Mouse (Mus musculus): Measurements from ENCODE around the gene Palb2. TPM values are rescaled to one million over a fixed set of nuclear protein-coding genes. Genes with fewer than 3 reads are reported as not detected.

Palb2 gene
- polyA plus RNA-seq (2021; fragmentation: Nextera tagmentation) = 0.40 and 0.46 TPM in 2 replicates
- long read RNA-seq, experiment 1 = 0 reads
- long read RNA-seq, experiment 2, partial matches to known transcripts = 1 of 4 reads
- long read RNA-seq, experiment 2, other reads (novel, unspliced or antisense) = 1 of 4 reads

DNA sequence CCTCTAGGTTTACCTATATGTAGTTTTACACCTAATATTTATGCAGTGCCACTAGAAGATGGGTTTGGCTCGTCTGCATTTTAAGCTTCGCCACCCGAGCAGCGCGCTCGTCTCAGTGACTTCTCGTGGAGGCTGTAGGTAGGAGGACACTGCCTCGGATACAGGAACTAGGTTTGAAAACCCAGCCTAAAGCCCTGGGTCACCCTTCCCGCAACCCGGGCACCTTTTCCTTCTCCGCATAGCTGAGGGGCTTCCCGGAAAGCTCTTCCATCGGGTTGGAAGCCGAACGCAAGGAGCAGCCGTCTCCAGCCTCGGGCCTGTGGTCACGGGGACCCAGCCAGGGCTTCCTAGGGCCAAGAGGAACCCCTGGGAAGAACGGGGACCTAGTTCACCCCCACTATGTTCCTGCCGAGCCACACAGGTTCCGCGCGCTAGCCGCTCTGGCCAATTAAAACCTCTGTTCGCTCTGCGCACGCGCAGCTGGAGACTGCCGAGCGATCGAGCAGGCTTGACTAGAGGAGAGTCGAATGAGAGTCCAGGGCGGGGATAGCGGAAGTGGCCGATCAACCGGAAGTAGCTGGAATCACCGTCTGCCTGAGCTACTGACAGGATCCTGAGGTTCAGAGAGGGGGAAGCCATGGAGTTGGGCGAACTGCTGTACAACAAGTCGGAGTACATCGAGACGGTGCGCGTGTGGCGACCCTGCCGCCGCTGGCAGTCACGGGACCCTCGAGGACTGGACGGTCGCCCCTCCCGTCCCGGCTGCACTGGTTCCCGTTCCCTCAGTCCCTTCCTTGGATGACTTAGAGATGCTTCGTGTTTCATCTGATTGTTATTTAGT is at the start of gene Palb2, which contains the start of gene Dctn5:
Gene Palb2, minus strand, starts transcription at position 489 of the 841 bp plus-strand sequence.
Gene Dctn5, plus strand, starts transcription at position 545 of the 841 bp plus-strand sequence.

DNA sequence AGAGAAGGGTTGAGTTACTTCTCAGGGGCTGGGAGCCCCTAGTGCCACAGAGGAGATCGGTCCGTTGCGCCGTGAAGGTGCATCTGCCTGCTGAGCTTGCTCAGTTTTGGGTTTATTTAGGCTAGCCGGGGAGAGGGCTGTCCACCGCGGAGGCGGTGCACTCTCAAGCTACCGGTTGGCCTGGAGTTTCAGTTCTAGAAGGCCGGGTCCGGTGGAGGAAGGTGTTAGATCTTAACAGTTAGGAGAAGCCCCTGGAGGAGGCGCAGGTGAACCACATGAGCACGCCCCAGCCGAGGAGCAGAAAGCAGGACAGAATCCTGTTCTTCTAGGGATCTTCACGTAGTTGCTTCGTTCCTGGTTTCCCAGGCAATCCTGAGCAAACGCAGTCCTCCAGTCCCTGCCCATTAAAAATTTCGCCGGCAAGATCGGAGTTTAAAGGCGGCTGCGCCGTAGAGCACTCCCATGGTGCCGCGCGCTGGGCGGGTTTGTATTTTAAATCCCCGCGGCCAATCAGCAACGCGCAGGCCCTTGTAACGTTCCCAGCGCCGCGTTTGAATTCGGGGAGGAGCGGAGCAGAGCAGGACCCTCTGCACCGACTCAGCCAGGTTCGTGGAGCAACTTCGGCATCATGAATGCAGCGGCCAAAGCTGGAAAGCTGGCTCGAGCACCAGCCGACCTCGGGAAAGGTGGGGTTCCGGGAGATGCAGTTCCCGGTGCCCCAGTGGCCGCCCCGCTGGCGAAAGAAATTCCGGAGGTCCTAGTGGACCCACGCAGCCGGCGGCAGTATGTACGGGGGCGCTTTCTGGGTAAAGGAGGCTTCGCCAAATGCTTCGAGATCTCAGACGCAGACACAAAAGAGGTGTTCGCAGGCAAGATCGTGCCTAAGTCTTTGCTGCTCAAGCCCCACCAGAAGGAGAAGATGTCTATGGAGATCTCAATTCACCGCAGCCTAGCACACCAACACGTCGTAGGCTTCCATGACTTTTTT is 26.4 kb upstream of the Palb2 start, which contains the start of gene Plk1:
Gene Plk1, plus strand, starts transcription at position 525 of the 988 bp plus-strand sequence.

DNA sequence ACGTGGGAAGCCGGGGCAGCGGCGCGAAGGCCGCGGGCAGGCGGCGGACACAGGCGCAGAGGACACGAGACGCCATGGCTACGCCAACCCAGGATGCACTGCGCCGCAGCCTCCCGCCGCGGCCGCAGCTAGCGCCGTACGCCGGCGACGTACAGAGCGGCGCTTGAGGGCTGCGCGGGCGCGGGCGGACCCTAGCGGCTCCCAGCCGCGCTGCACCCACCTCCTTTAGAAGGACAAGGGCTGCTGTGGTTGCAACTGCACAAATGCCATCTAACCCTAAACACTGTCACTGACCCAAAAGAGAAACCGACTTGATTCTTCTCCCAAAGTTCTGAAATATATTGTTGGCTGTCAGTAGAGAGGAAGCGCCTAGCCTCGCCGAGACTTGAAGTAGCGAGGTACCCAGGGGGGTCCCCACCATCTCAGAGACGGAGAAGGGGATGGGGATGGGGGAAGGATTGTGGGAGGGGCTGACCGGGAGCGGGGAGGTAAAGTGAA is 31.0 kb downstream of the Palb2 start, which contains the start of gene Ndufab1:
Gene Ndufab1, minus strand, starts transcription at position 140 of the 498 bp plus-strand sequence.

GRCm38 (mm10) chr7:122066945-122067516 is 65.8 kb downstream of the Palb2 start, which contains the start of the genes Ubfd1 and Ears2:
Ubfd1 (plus strand) TSS chr7:122067175.
Ears2 (minus strand) TSS chr7:122067263.

Other genes with a start within 250 kb of the Palb2 start
- gene Cog7, start 151.3 kb downstream of the Palb2 start, polyA plus RNA-seq (2021; fragmentation: Nextera tagmentation) = 34.2 and 36.4 TPM in 2 replicates
- 16.3 and 19.1 TPM in 2 replicates for gene Gga2, start 111.8 kb downstream of the Palb2 start, polyA plus RNA-seq (2021; fragmentation: Nextera tagmentation)
- gene Ubfd1, start 65.8 kb downstream of the Palb2 start, polyA plus RNA-seq (2021; fragmentation: Nextera tagmentation) = 22.2 and 23.9 TPM in 2 replicates
- gene Ears2, start 65.7 kb downstream of the Palb2 start, polyA plus RNA-seq (2021; fragmentation: Nextera tagmentation) = 6.9 and 7.5 TPM in 2 replicates
- gene Ndufab1, start 31.1 kb downstream of the Palb2 start, polyA plus RNA-seq (2021; fragmentation: Nextera tagmentation) = 1,091 and 1,093 TPM in 2 replicates
- 134 and 181 TPM in 2 replicates for gene Dctn5, start 56 bp upstream of the Palb2 start, polyA plus RNA-seq (2021; fragmentation: Nextera tagmentation)
- 0.16 and 0.38 TPM in 2 replicates for gene Plk1, start 26.5 kb upstream of the Palb2 start, polyA plus RNA-seq (2021; fragmentation: Nextera tagmentation)
- 0.06 TPM in 1 of 2 replicates, not detected in the other for gene Ern2, start 53.2 kb upstream of the Palb2 start, polyA plus RNA-seq (2021; fragmentation: Nextera tagmentation)
- gene Chp2, start 86.5 kb upstream of the Palb2 start, polyA plus RNA-seq (2021; fragmentation: Nextera tagmentation) = 0.36 and 0.38 TPM in 2 replicates
- 143 and 148 TPM in 2 replicates for gene Prkcb, start 155.8 kb upstream of the Palb2 start, polyA plus RNA-seq (2021; fragmentation: Nextera tagmentation)